Mouse (Mus musculus): ENCODE data around the gene Sec11a. TPM values are rescaled to one million over a fixed set of nuclear protein-coding genes. Genes with fewer than 3 reads are reported as not detected.

Gene Sec11a
- 82.0 and 89.4 TPM in 2 replicates for polyA plus RNA-seq (2015; fragmentation: Nextera tagmentation; extraction: Ambion mirVana)

GRCm38 (mm10) chr7:80947445-80948350, at the start of gene Sec11a:
Gene Sec11a, minus strand, starts transcription at chr7:80947780.
- H3K4me3 ChIP-seq (ENCODE audit: low read depth, low read length): peak within 1 kb of the TSS; percentile 83
- no peak for TF ChIP-seq EP300 (IDR thresholded peaks at IDR 0.05; ENCODE audit: low read depth)
- peak; percentile 21; the same call in 1 of the 2 replicates for TF ChIP-seq CTCF (IDR thresholded peaks at IDR 0.05; ENCODE audit: low read depth)
- peak within 1 kb of the TSS; percentile 77 for H3K27ac ChIP-seq (ENCODE audit: low read depth)
- no peaks in the 10 kb centered on the region for H3K27me3 ChIP-seq (ENCODE audit: insufficient read depth, low read length)
- H3K9me3 ChIP-seq (ENCODE audit: low read length): no peaks in the 10 kb centered on the region
- H3K36me3 ChIP-seq (replicated peaks; ENCODE audit: insufficient read depth, low read length): no peaks in the 10 kb centered on the region; the same call in 1 of the 2 replicates
- H3K4me2 ChIP-seq (ENCODE audit: low read depth, low read length): peak within 1 kb of the TSS; percentile 82
- ATAC-seq (peak; percentile 100), DNase-seq (peak; percentile 94)
- H3K9ac ChIP-seq (replicated peaks): peak within 1 kb of the TSS; percentile 82
- H3K4me1 ChIP-seq (ENCODE audit: insufficient read depth): peaks cover 10% of the 10 kb centered on the region
- WGBS (ENCODE audit: insufficient replicate concordance): 2% methylated on average over 44 of the region's 44 CpGs

GRCm38 (mm10) chr7:80995266-80996146, 47.9 kb upstream of the Sec11a start:
- Histone ChIP-seq H3K4me2 (ENCODE audit: low read depth, low read length) (peak overlapping the region; percentile 94), H3K36me3 (replicated peaks; ENCODE audit: insufficient read depth, low read length) (no peaks in the 10 kb centered on the region), H3K9ac (replicated peaks) (peak overlapping the region; percentile 89), H3K27me3 (ENCODE audit: insufficient read depth, low read length) (no peaks in the 10 kb centered on the region), H3K27ac (ENCODE audit: low read depth) (peak overlapping the region; percentile 95), H3K9me3 (ENCODE audit: low read length) (no peaks in the 10 kb centered on the region), H3K4me3 (ENCODE audit: low read depth, low read length) (peak overlapping the region; percentile 92), H3K4me1 (ENCODE audit: insufficient read depth) (peaks cover 51% of the 10 kb centered on the region)
- ATAC-seq (no peak), DNase-seq (no peak)
- 18% methylated on average over 3 of the region's 3 CpGs for WGBS (ENCODE audit: insufficient replicate concordance)
- TF ChIP-seq EP300 (IDR thresholded peaks at IDR 0.05; ENCODE audit: low read depth): peak; percentile 46; the same call in 1 of the 2 replicates
- no peak for TF ChIP-seq CTCF (IDR thresholded peaks at IDR 0.05; ENCODE audit: low read depth)

- DNase-seq: no peak
- no peak for ATAC-seq
- 5% methylated on average over 6 of the region's 6 CpGs for WGBS (ENCODE audit: insufficient replicate concordance)
- Histone ChIP-seq H3K27ac (ENCODE audit: low read depth) (peak overlapping the region; percentile 95), H3K27me3 (ENCODE audit: insufficient read depth, low read length) (no peaks in the 10 kb centered on the region), H3K36me3 (replicated peaks; ENCODE audit: insufficient read depth, low read length) (no peaks in the 10 kb centered on the region), H3K9me3 (ENCODE audit: low read length) (no peaks in the 10 kb centered on the region), H3K4me3 (ENCODE audit: low read depth, low read length) (peak overlapping the region; percentile 92), H3K4me1 (ENCODE audit: insufficient read depth) (peaks cover 46% of the 10 kb centered on the region), H3K9ac (replicated peaks) (peak overlapping the region; percentile 89), H3K4me2 (ENCODE audit: low read depth, low read length) (peak overlapping the region; percentile 94)
- no peak for TF ChIP-seq CTCF (IDR thresholded peaks at IDR 0.05; ENCODE audit: low read depth)
- TF ChIP-seq EP300 (IDR thresholded peaks at IDR 0.05; ENCODE audit: low read depth): 0 out of 2 replicates have a peak, but pooled peaks have one; percentile 19
Observed at GRCm38 (mm10) chr7:80994663-80995005, 47.1 kb upstream of the Sec11a start.

- H3K27me3 ChIP-seq (ENCODE audit: insufficient read depth, low read length): no peaks in the 10 kb centered on the region
- 2% methylated on average over 26 of the region's 58 CpGs for WGBS (ENCODE audit: insufficient replicate concordance)
- peak overlapping the region; percentile 95 for H3K27ac ChIP-seq (ENCODE audit: low read depth)
- peak; percentile 73 for ATAC-seq
- peak; percentile 84 for DNase-seq
- H3K4me2 ChIP-seq (ENCODE audit: low read depth, low read length): peak overlapping the region; percentile 94
- no peaks in the 10 kb centered on the region for H3K36me3 ChIP-seq (replicated peaks; ENCODE audit: insufficient read depth, low read length)
- H3K4me3 ChIP-seq (ENCODE audit: low read depth, low read length): peak overlapping the region; percentile 92
- TF ChIP-seq EP300 (IDR thresholded peaks at IDR 0.05; ENCODE audit: low read depth): no peak
- peak; percentile 30; the same call in 1 of the 2 replicates for TF ChIP-seq CTCF (IDR thresholded peaks at IDR 0.05; ENCODE audit: low read depth)
- H3K9ac ChIP-seq (replicated peaks): peak overlapping the region; percentile 89
- H3K4me1 ChIP-seq (ENCODE audit: insufficient read depth): peaks cover 46% of the 10 kb centered on the region
- H3K9me3 ChIP-seq (ENCODE audit: low read length): no peaks in the 10 kb centered on the region
Observed at GRCm38 (mm10) chr7:80993834-80994662, 46.5 kb upstream of the Sec11a start.

GRCm38 (mm10) chr7:80992980-80993833, 45.6 kb upstream of the Sec11a start, which contains the start of gene Zfp592:
Gene Zfp592, plus strand, starts transcription at chr7:80993681.
- Histone ChIP-seq H3K9me3 (ENCODE audit: low read length) (no peaks in the 10 kb centered on the region), H3K27me3 (ENCODE audit: insufficient read depth, low read length) (no peaks in the 10 kb centered on the region), H3K36me3 (replicated peaks; ENCODE audit: insufficient read depth, low read length) (no peaks in the 10 kb centered on the region), H3K4me3 (ENCODE audit: low read depth, low read length) (peak within 1 kb of the TSS; percentile 92), H3K4me2 (ENCODE audit: low read depth, low read length) (peak within 1 kb of the TSS; percentile 94), H3K9ac (replicated peaks) (peak within 1 kb of the TSS; percentile 89), H3K4me1 (ENCODE audit: insufficient read depth) (peaks cover 43% of the 10 kb centered on the region), H3K27ac (ENCODE audit: low read depth) (peak within 1 kb of the TSS; percentile 95)
- peak; percentile 93 for DNase-seq
- no peak for TF ChIP-seq EP300 (IDR thresholded peaks at IDR 0.05; ENCODE audit: low read depth)
- TF ChIP-seq CTCF (IDR thresholded peaks at IDR 0.05; ENCODE audit: low read depth): no peak
- peak; percentile 90 for ATAC-seq
- under 1% methylated on average over 58 of the region's 102 CpGs for WGBS (ENCODE audit: insufficient replicate concordance)
